ENCODE assay signal across 25 mouse cellular contexts in genomic region chr10:118406463-118407221, GRCm38 (mm10). TPM values are rescaled to one million over a fixed set of nuclear protein-coding genes. Genes with fewer than 3 reads are reported as not detected.
DNase-seq lines count a peak whose midpoint lies in the region; ATAC-seq and TF ChIP-seq lines count a peak whose summit lies in the region.
"Had no signal": no experiment of that assay in that cellular context is flagged by ENCODE, and none has a peak within 500 bp of the region (broad histone marks: within the 10 kb centered on the region; RNA-seq: fewer than 3 reads in every experiment).

No protein-coding gene starts in this region.

- peak; percentile 94 for ATAC-seq in activated CD4-positive, CD25-positive, alpha-beta regulatory T cell, adult 4 months
- ATAC-seq in megakaryocyte, adult 5-6 weeks (ENCODE audit: poor library complexity, severe bottlenecking): peak; percentile 94
- no peak for ATAC-seq in cerebellum, adult (ENCODE audit: insufficient number of reproducible peaks, low FRiP score, low TSS enrichment)
- ATAC-seq: hindbrain, postnatal 0 days had no signal

- no peak for TF ChIP-seq CTCF in lung, adult 2 months (IDR thresholded peaks at IDR 0.05; ENCODE audit: insufficient read depth, low read length)

- no peaks in the 10 kb centered on the region for H3K27me3 ChIP-seq in splenic B cell, adult 2 months (ENCODE audit: control insufficient read depth, insufficient read depth, low read length, poor library complexity, severe bottlenecking)
- H3K27me3 ChIP-seq: embryonic facial prominence, embryonic 13.5 days; liver, embryonic 15.5 days had no signal

- no peaks in the 10 kb centered on the region for H3K36me3 ChIP-seq in splenic B cell, adult 2 months (ENCODE audit: control insufficient read depth, insufficient read depth, low read length, poor library complexity, severe bottlenecking)
- H3K36me3 ChIP-seq: embryonic facial prominence, embryonic 13.5 days; G1E; liver, embryonic 15.5 days had no signal

- no peak for TF ChIP-seq POLR2A in lung, adult 2 months (IDR thresholded peaks at IDR 0.05; ENCODE audit: borderline replicate concordance, extremely low read depth, low read depth, low read length)

- no peaks in the 10 kb centered on the region for H3K4me1 ChIP-seq in lung, adult 2 months (ENCODE audit: control insufficient read depth, insufficient read depth, low read length)
- H3K4me1 ChIP-seq: embryonic facial prominence, embryonic 13.5 days; liver, embryonic 15.5 days had no signal

- H3K4me3 ChIP-seq in lung, adult 2 months (replicated peaks; ENCODE audit: extremely low read depth, low read depth, low read length): no peak overlapping the region
- H3K4me3 ChIP-seq: embryonic facial prominence, embryonic 13.5 days; liver, embryonic 15.5 days had no signal

- DNase-seq in lung, postnatal 25 days (ENCODE audit: low spot score): peak; percentile 29
- no peak for DNase-seq in lung, adult 2 months
- peak; percentile 68 for DNase-seq in splenic B cell, adult 2 months (ENCODE audit: low read depth, low spot score)
- DNase-seq in layer of hippocampus, adult 8-10 months (ENCODE audit: low spot score in 2 of 2): no peak
- no peak for DNase-seq in thymus, postnatal 0 days (ENCODE audit: low spot score)
- DNase-seq: adrenal gland, adult 8-10 months; cerebellum, adult 8-10 months; heart, postnatal 14 days; kidney, adult 2 months; kidney, postnatal 25 days; layer of hippocampus, adult 9-11 months; midbrain, embryonic 14.5 days; right cerebral cortex, postnatal 25 days had no signal

- WGBS in lung, adult 2 months: 65% methylated on average over 5 of the region's 5 CpGs

RNA-seq across cellular contexts. Expression of gene Ifng, which starts 34.2 kb away (rescaled TPM):
- polyA plus RNA-seq in lung, adult 2 months (2012; rRNA removed): not detected in 2 replicates
- polyA plus RNA-seq in activated CD4-positive, CD25-positive, alpha-beta regulatory T cell, adult 4 months (2017; shearing (Covaris generic)): 1 to 10 TPM; 8.9 to 9.8 TPM
- 0.94 and 1.9 TPM in 2 replicates for total RNA-seq in megakaryocyte, adult 5-6 weeks (2015)
- total RNA-seq in megakaryocyte, adult 5-6 weeks (2017): 1.6 and 2.6 TPM in 2 replicates
- total RNA-seq in layer of hippocampus, adult 8-10 months (2022): not detected
- 0.55 and 0.86 TPM in 2 replicates for polyA plus RNA-seq in thymus, postnatal 0 days (2015; fragmentation: Nextera tagmentation; extraction: Ambion mirVana)
- total RNA-seq: G1E; gastrocnemius, adult 8-10 months; heart, postnatal 14 days; left cerebral cortex, postnatal 10 days had no signal
- polyA plus RNA-seq: brain, embryonic 14.5 days; embryonic facial prominence, embryonic 13.5 days; G1E; hindbrain, postnatal 0 days; kidney, adult 2 months; limb, embryonic 14.5 days; liver, embryonic 15.5 days; midbrain, embryonic 14.5 days; neural tube, embryonic 11.5 days had no signal

RNA-seq across cellular contexts. Expression of gene Gm9049, which starts 52.7 kb away (rescaled TPM):
- not detected in 2 replicates for polyA plus RNA-seq in lung, adult 2 months (2012; rRNA removed)
- not detected for polyA plus RNA-seq in activated CD4-positive, CD25-positive, alpha-beta regulatory T cell, adult 4 months (2017; shearing (Covaris generic))
- total RNA-seq in megakaryocyte, adult 5-6 weeks (2015): 0.20 and 0.23 TPM in 2 replicates
- total RNA-seq in megakaryocyte, adult 5-6 weeks (2017): not detected in 2 replicates
- not detected for total RNA-seq in layer of hippocampus, adult 8-10 months (2022)
- polyA plus RNA-seq in thymus, postnatal 0 days (2015; fragmentation: Nextera tagmentation; extraction: Ambion mirVana): 0.07 and 0.13 TPM in 2 replicates
- total RNA-seq: gastrocnemius, adult 8-10 months; heart, postnatal 14 days; hindbrain, postnatal 0 days; left cerebral cortex, postnatal 10 days had no signal
- polyA plus RNA-seq: brain, embryonic 14.5 days; embryonic facial prominence, embryonic 13.5 days; G1E; hindbrain, postnatal 0 days; kidney, adult 2 months; limb, embryonic 14.5 days; liver, embryonic 15.5 days; midbrain, embryonic 14.5 days; neural tube, embryonic 11.5 days had no signal

RNA-seq across cellular contexts. Expression of gene Gm9048, which starts 58.2 kb away (rescaled TPM):
- not detected in 2 replicates for polyA plus RNA-seq in lung, adult 2 months (2012; rRNA removed)
- under 1 TPM in 1 of 2 experiments, not detected in 1; 0.48 TPM for polyA plus RNA-seq in activated CD4-positive, CD25-positive, alpha-beta regulatory T cell, adult 4 months (2017; shearing (Covaris generic))
- not detected in 2 replicates for total RNA-seq in megakaryocyte, adult 5-6 weeks (2015)
- total RNA-seq in megakaryocyte, adult 5-6 weeks (2017): 0.04 and 0.15 TPM in 2 replicates
- total RNA-seq in layer of hippocampus, adult 8-10 months (2022): not detected
- polyA plus RNA-seq in thymus, postnatal 0 days (2015; fragmentation: Nextera tagmentation; extraction: Ambion mirVana): not detected in 2 replicates
- total RNA-seq: adrenal gland, adult 8-10 months; G1E; gastrocnemius, adult 8-10 months; heart, postnatal 14 days; hindbrain, postnatal 0 days had no signal
- polyA plus RNA-seq: brain, embryonic 14.5 days; embryonic facial prominence, embryonic 13.5 days; G1E; hindbrain, postnatal 0 days; kidney, adult 2 months; liver, embryonic 15.5 days; midbrain, embryonic 14.5 days; neural tube, embryonic 11.5 days had no signal

Comparison
In these comparisons a context has a peak if more than half of its experiments do, and no peak if none do; other contexts are left out.
1. DNase-seq: peak in lung, postnatal 25 days (single experiment) and splenic B cell, adult 2 months (single experiment); none in lung, adult 2 months (single experiment), layer of hippocampus, adult 8-10 months (0 of 2) and thymus, postnatal 0 days (single experiment).